Mouse (Mus musculus): ENCODE results near the gene Mrpl10.

DNA sequence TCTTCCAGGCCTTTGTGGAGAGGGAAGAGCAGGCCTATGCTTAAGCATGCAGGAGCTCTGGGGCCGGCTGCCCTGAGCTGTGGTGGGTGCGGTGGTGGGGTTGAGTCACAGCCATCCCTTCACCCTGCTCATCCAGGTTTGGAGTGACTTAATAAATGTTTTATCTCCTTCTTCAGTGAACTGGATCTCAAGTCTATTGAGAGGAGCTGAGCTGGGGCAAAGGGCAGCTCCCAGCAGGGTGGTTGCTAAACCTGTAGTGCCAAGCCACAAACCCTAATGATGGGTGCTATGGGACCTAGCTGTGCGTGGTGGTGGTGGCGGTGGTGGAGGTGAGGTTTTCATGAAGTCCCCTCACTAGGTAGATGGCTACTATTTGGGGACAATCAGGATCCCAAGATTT lies 7.6 kb upstream of the Mrpl10 start:
- no peak for TF ChIP-seq CTCF (IDR thresholded peaks at IDR 0.05)
- TF ChIP-seq EP300 (IDR thresholded peaks at IDR 0.05), result no peak

Measured in lung, postnatal 0 days (tissue).